Mouse (Mus musculus): ENCODE results near the gene Fibin. TPM values are rescaled to one million over a fixed set of nuclear protein-coding genes. Genes with fewer than 3 reads are reported as not detected.

Fibin gene
- polyA plus RNA-seq, 2 experiments from 2014 or later = not detected

DNA sequence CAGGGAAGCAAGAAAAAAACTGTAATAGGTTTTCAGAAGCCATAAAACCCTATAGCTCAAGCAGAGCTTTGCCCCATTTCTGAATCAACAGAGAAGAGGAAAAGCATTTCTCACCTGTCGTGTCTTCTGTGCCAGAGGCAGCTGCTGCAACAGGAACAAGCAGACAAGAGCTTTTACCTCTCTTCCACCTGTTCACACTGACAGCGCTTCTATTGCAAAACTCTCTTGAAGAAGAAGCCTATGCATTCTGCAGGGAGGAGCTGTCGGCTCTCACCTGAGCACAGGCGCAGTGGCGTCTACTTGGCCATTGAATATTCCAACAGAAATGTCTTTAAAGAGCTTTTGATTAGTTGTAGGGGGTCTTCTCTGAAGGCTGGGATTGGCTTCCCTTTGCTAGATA, 48.9 kb downstream of the Fibin start:
- no peak for ATAC-seq

DNA sequence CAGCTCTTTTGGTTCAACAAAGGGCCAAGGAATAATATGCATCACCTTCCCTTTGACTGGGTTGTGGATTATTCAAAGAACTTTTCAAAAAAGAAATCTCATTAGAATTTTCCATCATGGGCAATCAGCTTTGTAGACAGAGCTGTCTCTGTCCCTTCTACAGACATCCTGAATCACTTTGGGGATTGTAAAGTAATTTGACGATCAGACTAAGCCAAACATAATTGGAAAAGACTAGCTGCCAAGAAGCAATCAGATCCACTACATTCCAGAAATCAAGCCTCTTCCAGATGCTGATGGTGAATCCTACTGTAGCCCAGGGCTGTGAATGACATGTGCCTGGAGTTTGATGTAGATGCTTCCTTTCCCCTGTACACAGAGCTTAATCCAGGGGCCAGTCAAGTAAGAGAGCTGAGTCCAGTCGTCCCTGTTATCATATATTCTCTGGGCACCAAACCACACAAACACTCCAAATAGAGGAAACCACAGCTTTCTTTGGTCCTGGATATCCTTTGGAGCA, 49.6 kb downstream of the Fibin start:
- no peak for ATAC-seq

Other genes starting within 250 kb of the Fibin start
- under 1 TPM in 1 of 2 experiments, not detected in 1; 0.21 TPM for gene Bbox1, start 48.6 kb downstream of the Fibin start, polyA plus RNA-seq (2017; shearing (Covaris generic))
- gene Slc5a12, start 234.1 kb upstream of the Fibin start, polyA plus RNA-seq (2017; shearing (Covaris generic)) = not detected

Data from activated CD4-positive, CD25-positive, alpha-beta regulatory T cell, adult 4 months (primary cell).